Mouse (Mus musculus): ENCODE results near the gene Polr2j.
"Not testable (repeated sequence)": the region's sequence is repeated elsewhere in the genome, so short reads cannot be mapped to it uniquely, and the experiment has no call there.

The Polr2j gene

DNA sequence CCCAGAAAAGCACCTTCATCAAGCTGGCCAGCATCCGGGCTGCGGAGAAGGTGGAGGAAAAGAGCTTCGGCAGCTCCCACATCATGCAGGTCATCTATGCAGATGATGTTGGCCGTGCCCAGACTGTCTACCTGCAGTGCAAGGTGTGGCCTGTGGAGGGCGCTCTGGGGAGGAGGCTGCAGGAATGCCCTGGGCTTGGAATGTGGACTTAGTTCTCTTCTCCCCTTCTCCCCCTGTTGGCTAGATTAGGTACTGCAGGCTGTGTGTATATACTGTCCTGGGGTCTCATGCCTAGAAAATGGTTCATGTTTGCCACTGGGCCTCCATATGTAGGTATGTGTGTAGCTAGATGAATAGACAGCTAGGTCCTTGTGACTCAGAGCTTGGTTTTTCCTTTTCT is 11.9 kb upstream of the Polr2j start:
- peak; percentile 96 for DNase-seq (ENCODE audit: low read depth, low spot score)

- no peak for DNase-seq (ENCODE audit: low read depth, low spot score)
These were observed 7.9 kb upstream of the Polr2j start for GRCm38 (mm10) chr5:136108486-136108885.

DNA sequence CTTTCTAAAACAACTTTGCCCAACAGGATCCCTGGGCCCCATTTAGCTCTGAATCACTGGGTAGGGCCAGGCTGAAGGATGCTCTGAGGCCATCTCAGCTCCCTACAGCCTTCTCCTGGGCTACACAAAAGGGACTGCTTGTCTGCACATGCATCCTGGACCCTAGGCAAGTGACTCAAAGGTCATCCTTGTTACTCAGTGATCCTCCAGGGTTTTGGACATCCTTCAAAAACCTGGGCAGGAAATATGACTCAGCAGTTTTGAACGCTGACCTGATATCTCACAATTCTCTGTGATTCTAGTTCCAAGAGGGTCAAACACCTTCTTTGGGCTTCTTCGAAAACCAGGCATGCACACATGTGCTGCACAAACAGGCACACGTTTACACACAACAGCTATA is 7.4 kb upstream of the Polr2j start:
- DNase-seq (ENCODE audit: low read depth, low spot score): no peak

- peak; percentile 85 for DNase-seq (ENCODE audit: low read depth, low spot score)
These were observed 2.9 kb upstream of the Polr2j start for GRCm38 (mm10) chr5:136113546-136113945.

DNA sequence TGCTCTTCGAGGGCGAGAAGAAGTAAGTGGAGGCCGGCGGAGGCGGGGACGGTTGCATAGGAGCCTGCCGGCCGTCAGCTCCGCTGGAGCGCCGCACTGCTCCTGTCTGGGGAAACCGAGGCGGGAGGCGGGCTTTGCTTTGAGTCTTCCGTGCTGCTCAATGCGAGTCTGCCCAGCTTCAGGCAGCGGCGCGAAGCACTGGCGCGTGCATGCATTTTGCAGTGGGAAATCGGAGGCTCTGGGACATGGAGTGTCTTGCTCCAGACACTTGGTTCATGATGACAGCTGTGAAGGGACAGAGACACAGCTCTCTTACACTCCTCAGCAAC is 317 bp downstream of the Polr2j start:
- DNase-seq (ENCODE audit: low read depth, low spot score): no peak

- no peak for DNase-seq (ENCODE audit: low read depth, low spot score)
These were observed 5.7 kb downstream of the Polr2j start for GRCm38 (mm10) chr5:136122165-136122564.

DNA sequence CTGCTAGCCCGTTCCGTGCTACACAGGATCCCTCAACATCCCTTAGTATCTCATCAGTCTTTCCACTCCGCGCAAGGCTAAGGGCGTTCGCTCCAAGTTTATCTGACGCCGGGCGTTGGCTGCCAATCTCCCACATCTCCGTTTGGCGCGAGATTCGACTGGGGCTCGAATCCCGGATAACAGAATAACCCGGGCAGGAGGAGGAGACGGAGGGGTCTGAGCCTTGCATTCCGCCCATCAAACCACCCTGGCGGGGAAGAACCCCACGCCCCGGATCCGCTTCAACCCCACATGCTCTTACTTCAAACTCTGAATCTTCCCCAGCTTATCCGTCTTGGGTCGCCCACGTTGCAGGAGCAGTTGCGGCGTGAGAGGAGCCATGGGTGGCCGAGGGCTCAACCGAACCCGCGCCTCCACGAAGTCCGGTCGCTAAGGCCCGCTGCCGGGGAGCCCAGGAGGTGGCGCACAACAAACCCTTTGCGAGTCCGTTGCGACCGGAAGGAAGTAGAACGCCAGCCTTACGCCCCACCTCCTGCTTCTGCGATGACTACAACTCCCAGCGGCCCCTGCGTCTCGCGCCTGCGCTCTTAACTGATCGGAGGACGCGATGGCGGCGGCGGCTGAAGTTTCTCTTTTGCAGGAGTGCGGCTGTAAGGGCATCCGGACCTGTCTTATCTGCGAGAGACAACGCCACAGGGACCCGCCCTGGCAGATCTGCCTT is 19.3 kb downstream of the Polr2j start, which contains the start of the genes Lrwd1 and Alkbh4:
TSS of gene Lrwd1 (minus strand) at position 504 of the 721 bp plus-strand sequence.
TSS of gene Alkbh4 (plus strand) at position 576 of the 721 bp plus-strand sequence.
- peak; percentile 99 for DNase-seq (ENCODE audit: low read depth, low spot score)

DNA sequence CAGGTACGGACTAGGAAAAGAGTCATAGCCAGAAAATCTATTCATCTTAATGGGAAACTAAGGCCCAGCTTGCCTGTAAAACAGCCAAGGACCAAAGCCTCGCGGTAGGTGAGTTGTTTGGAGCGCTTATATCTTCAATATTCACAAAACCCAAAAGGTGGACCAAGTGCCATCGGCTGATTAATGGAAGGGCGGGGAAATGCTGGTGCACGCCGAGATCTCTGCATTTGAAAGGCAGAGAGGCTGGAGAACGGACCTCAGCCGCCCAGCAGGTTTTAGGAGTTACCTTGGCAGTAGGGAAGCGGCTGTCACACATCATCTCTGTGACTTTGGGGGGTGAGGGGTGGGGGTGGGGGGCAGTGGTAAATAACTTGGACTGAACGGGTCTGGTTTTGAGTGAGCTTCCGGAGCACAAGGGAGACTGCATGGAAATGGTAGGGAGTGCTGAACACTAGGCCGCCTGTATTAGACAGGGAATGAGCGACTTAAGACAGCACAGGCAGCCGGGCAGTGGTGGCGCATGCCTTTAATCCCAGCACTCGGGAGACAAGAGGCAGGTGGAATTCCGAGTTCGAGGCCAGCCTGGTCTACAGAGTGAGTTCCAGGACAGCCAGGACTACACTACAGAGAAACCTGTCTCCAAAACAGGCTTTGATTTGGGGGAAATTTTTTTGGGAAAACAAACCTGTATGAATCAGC is 20.0 kb downstream of the Polr2j start:
- peak; percentile 50 for DNase-seq (ENCODE audit: low read depth, low spot score)

DNA sequence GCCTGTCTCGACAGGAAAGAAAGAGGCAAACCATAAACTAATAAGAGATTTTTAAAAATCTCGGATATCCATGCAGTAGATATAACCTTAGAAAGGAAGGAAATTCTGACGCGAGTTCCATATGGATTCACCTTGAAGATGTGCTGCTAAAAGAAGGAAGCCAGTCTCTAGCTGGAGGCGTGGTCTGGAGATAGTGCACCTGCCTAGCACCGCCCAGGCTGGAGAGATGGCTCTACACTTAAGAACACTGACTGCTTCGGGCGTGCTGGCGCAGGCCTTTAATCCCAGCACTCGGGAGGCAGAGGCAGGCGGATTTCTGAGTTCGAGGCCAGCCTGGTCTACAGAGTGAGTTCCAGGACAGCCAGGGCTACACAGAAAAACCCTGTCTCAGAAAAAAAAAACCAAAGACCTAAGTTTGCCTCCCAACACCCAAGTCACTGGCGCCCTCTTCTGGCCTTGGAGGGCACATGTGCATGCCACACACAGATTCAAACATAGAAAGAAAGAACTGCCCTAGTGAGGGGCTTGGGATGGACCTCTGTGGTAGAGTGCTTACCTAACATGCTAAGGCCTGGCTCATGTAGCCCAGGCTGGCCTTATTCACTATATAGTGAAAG is 21.3 kb downstream of the Polr2j start:
- DNase-seq (ENCODE audit: low read depth, low spot score): peak; percentile 86

- DNase-seq (ENCODE audit: low read depth, low spot score): no peak
These were observed 23.0 kb downstream of the Polr2j start for GRCm38 (mm10) chr5:136139393-136139792.

DNA sequence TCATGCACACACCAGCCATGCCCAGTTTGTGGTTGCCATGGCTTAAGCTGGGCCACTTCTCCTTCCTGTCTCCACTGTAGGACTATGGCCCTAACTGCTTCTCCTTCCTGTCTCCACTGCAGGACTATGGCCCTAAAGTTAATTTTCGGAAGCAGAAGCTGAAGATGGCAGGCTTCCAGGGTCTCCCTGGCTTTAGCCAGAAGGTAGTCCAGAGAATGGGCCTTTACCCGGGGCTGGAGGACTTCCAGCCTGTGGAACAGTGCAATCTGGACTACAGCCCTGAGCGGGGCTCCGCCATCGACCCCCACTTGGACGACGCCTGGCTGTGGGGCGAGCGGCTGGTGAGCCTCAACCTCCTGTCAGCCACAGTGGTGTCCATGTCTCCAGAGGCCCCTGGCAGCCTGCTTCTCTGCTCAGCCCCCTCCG is 23.6 kb downstream of the Polr2j start:
- no peak for DNase-seq (ENCODE audit: low read depth, low spot score)

DNA sequence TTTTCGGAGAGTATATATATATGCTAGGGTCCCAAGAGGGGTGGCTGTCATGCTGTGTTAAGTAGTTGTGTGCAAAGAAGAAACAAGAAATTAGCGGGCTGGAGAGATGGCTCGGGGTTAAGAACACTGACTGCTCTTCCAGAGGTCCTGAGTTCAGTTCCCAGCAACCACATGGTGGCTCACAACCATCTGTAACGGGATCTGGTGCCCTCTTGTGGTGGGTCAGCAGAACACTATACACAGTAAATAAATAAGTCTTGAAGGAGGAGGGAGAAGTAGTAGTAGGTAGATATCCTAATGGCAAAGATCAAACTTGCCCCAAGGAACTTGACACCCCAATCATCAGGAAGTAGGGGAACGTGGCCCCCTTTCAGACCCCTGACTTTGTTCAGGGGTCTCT is 26.3 kb downstream of the Polr2j start:
- DNase-seq (ENCODE audit: low read depth, low spot score): peak; percentile 58

GRCm38 (mm10) chr5:136143161-136143755 is 26.8 kb downstream of the Polr2j start:
- peak; percentile 65 for DNase-seq (ENCODE audit: low read depth, low spot score)

DNA sequence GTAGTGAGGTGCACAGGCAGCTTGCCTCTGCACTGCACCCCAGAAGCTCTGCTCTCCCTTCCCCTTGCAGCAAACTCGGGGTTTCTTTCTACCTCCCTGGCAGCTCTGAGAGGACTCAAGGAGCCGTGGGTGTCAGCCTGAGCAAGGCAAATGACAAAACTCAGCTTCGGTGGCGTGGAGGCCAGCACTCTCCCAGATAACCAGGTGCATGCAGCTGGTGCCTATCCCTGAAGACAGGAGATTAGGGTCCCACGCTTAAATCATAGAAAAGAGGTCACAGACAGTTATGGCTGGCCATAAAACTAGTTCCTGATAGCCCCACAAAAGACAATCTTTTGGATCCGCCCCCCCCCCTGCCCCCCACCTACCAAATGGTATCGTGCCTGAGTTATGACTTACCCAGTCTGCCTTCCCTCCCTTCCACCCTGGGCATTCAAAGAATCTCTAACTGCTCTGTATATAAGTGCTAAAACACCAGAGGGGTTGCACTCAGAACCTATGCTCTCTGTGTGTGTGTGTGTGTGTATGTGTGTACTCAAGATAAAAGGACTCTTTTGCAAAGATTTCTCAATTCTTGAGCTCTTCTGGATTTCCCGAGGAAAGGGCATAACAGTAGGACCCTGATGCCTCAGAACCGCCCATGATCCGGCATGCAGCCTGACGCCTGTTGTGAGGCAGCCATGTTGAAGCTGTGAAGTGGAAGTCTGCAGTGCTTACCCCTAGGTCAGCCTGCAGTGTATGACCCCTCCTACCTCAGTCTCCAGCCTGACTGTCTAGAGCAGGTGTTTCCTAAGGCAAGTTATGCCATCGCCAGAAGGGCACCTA is 28.4 kb downstream of the Polr2j start:
- no peak for DNase-seq (ENCODE audit: low read depth, low spot score)

GRCm38 (mm10) chr5:136146936-136147335 is 30.5 kb downstream of the Polr2j start:
- DNase-seq (ENCODE audit: low read depth, low spot score): no peak

DNA sequence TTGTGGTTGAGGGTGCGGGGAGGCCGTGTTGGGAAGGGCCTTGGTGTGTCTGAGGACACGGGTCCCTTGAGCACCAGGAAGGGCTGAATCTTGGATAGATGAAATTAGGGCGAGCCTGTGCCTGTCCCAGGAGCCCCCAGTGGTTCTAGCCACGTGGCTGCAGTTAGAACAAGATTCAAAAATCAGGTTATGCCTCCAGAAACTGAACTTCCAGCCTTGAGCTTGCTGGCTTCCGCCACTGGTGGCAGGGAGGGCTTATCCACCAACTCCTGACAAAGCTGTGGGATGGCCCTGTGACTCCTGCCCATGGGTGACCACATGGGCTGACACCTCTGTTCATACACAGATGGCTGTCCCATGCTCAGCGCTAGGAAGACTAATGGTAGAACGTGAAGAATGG is 31.3 kb downstream of the Polr2j start:
- DNase-seq (ENCODE audit: low read depth, low spot score): no peak

DNA sequence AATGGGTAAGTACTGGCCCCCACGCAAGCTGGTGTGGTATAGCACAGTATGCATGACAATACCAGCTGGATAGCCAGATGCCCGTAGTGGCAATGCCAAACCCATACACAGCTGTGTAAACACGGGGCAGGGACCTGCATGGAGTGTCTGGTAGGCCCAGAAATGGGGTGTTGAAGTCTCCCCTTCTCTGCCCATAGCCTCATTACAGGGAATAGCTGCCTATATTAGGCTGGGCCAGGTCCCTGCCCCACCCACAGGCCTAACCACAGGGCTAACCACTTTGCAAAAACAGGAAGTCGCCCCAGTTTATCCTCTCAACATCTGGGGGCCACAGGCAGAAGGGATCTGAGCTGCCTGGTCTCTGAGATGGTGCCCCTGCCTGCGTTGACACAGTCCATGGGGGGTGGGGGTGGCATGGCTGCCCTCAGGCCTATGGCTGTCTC is 32.7 kb downstream of the Polr2j start:
- not testable (repeated sequence) for DNase-seq (ENCODE audit: low read depth, low spot score)

GRCm38 (mm10) chr5:136152365-136152764 is 35.9 kb downstream of the Polr2j start:
- no peak for DNase-seq (ENCODE audit: low read depth, low spot score)

- no peak for DNase-seq (ENCODE audit: low read depth, low spot score)
These were observed 39.0 kb downstream of the Polr2j start for GRCm38 (mm10) chr5:136155399-136155798.

DNA sequence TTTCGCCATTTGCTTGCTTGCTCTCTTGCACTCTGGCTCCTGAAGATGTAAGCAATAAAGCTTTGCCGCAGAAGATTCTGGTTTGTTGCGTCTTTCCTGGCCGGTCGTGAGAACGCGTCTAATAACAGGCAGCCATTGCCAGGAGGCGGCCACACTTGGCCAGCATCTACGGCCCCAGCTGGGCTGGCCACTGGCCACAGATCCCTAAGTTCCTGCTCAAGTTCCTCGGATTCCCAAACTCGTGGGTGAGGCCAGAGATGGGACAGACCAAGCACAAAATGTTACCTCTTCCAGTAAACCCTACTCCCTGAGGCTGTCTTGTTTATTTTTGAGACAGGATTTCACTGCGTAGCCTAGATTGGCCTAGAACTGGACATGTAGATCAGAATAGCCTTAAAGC is 43.7 kb downstream of the Polr2j start:
- DNase-seq (ENCODE audit: low read depth, low spot score): not testable (repeated sequence)

- no peak for DNase-seq (ENCODE audit: low read depth, low spot score)
These were observed 47.5 kb downstream of the Polr2j start for GRCm38 (mm10) chr5:136163807-136164474.

Measured in ZHBTc4 (cell line).